Mouse (Mus musculus) heart, postnatal 10 days (tissue): ENCODE results near the gene Tbc1d23. TPM values are rescaled to one million over a fixed set of nuclear protein-coding genes. Genes with fewer than 3 reads are reported as not detected.
"Not testable (repeated sequence)": the region's sequence is repeated elsewhere in the genome, so short reads cannot be mapped to it uniquely, and the experiment has no call there.

Source experiments
- DNase-seq, 2 experiments: peaks; one replicate each; pipeline ENCODE4 v3.0.0; 2021
- intact Hi-C: fragments of 180-260 bp; cut with DNase I; formaldehyde crosslinking; loops from one replicate; pipeline ENCODE4 v1.15.1; 2025
- total RNA-seq, 2 experiments: library from RNA; stranded (reverse); gene quantifications; 2 replicates each; pipeline ENCODE4 v1.2.3; 2021

The Tbc1d23 gene
- 10 to 100 TPM; 31.6 to 35.2 TPM for total RNA-seq

DNA sequence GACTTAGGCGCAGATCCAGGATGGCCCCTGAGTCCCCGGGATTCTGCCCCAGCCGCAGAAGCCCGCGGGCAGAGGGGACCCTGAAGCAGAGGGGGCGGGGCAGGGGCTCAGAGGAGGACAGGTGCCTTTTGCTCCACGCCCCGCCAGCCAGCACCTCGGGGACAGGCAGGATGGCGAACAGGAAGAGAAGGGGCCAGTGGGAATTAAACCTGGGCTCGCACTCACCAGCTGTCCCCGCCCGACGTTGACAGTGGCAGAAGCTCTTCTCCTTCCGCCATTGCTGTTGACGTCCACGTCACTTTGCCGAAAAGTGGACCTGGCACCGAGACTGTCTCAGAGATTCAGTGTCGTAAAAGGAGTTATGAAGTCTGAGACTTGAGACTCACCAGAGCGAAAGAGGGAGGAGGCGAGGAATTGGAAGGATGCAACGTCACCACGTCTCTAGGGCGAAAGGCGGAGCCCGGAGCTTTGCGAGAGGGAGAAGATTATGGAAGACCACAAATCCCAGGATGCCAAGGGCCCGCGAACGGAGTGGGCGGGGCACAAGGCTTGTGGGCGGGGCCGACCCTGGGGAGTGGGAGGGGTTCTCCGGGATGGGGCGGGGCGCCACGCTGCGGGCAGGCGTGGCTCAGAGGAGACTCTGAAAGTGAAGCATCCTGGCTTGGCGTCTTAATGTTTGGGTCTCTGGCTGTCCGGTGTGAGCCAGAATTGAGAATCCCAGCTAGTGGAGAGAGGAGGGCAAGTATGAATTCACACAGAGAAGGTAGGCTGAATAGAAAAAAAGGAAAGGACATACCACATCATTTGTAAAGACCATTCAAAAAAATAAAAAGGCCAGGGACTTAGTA, at the start of gene Tbc1d23:
Gene Tbc1d23 (minus strand): TSS at position 416 of the 848 bp plus-strand sequence.
- intact Hi-C loops: no loop called here
- peak; percentile 96 to 97 for DNase-seq

DNA sequence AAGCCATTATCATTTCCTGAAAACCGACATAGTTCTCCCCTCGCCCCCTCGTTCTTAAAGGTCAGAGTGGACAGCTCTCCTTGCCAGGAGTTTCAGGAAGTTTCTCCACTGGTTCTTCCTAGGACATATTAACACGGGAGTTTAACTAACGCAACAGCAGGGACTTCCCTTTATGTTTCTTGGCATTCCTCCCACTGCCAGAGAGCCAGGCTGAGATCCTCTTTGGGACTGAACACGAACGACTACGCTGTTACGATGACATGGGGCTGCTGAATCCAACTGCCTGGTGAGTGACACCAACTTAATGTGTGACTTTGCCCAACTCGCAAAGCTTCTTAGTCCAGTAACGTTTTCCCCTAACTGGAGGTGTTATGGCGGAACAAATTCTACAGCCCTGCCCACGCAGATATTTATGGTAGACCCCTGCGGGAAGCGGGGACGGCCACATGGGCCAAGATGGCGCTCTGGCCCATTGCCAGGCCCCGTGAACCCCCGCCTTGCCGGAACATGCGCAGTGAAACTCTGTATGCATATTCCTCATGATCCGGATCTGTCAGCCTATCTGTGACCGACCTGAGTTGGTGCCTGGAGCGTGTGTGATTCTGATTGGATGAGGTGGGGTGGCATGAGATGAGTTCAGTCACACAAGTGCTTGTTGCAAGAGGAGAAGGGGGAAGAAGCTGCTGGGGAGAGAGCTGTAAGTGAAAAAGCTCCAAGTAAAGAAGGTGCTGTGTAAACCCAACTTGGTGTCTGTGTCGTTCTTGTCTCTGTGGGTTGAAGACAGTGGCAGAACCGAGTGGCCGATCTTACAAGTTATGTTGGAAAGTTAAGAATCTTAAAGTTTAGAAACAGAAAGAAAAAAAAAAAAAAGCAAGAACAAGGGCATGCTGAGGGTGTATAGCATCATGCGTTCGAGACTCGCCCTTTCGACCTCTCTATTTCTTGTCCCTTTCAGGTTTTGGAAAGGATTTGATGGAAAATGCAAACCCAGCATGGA, 49.2 kb upstream of the Tbc1d23 start:
- peak in 1 of 2 experiments; percentile 20 for DNase-seq
- intact Hi-C loops: no loop called here

DNA sequence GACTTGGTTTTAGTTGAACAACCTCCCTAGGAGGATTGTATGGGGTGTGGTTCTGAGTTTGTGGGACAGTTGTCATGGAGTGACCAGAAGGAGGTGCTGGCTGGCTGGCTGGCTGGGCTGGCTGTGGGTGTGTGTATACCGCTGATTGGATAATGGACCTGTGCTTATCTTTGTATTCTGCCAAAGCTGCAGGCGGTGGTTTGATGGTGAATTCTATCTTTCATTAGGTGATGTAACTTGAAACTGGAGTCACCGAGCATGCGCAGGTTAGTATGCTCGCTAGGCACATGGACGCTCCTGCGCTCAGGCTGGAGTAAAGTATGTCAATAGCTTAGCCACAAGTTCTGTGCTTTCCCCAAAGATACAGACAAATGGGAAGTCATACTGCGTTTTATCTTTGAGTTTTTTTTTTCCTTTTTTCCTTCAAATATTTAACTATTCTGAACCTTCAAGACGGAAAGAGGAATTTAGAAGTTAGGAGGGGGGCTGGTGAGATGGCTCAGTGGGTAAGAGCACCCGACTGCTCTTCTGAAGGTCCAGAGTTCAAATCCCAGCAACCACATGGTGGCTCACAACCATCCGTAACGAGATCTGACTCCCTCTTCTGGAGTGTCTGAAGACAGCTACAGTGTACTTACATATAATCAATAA, 47.8 kb upstream of the Tbc1d23 start:
- no peak for DNase-seq
- intact Hi-C loops: no loop called here

DNA sequence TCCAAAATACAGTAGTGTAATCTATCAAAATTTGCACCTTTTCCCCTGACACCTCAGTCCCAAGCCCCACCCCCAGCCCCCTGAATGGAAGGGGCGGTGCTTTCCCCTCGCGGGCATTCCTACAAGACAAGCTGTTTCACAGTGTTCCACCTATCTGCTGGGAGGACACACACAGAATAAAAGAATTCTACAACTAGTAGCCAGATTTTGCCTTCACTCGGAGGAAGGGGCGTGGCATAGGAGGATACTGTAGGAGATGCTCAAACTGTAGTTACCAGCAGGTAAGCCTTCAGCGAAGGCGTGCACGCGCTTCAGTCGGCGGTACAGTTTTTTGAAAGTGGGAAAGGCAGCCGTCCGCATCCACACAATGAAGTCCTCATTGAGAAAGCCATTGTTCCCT, 38.4 kb upstream of the Tbc1d23 start:
- intact Hi-C loops: no loop called here

DNA sequence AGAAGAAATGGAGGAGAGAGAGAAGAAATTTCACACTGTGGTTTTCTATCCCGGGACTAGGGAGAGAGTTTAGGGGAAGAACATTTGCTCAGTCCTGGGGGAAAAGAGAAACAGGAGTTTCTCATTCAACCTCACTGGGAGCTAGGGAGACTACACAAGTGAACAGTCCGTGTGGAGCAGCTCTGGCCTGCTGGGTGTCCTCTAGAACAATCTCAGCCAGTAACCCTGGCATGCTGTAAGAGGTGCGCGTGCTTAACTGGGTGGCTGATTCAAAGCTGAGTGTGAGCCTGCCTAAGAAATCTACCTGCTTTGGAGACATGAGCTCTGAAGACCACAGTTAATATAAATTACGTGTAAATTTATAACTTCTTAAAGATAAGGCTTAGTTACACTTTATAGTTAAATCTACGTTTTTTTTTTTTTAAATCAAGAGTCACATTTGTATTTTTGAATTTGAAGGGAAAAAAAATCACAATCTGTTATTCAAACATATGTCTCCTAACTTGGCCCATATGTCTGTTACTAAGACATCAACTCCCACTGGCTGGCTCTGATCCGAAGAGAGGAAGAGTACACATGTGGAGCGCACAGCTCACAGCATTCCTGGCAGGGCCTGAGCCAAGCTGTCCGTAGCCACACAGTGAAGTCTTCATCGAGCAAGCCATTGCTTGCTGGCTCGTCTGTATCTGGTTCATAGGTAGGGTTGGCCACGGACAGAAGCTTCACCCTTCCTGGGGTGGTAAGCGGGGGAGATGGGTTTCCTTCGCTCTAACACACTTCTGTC, 36.9 kb upstream of the Tbc1d23 start:
- intact Hi-C loops: no loop called here

More for the DNA sequence above, 38.4 kb upstream of the Tbc1d23 start:
- no peak for DNase-seq

DNA sequence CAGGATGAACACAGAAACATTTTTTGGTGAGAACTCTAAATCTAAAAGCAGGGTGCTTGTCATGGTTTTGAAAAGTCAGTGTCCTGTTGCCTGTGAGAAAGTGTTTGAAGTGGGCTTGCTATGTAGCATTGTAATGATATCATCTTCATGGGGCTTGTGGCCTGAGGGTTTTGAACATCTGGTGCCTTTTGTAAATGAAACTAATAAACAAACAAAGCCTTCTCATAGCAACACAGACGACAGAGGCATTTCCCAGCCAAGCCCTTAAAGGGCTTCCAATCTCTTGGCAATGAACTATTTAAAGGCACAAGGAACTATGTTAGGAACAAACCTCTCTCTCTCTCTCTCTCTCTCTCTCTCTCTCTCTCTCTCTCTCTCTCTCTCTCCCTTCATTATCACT, 35.8 kb upstream of the Tbc1d23 start:
- DNase-seq: peak; percentile 79 to 82
- intact Hi-C loops: no loop called here

More for the DNA sequence above, 36.9 kb upstream of the Tbc1d23 start:
- peak; percentile 23 to 25 for DNase-seq

DNA sequence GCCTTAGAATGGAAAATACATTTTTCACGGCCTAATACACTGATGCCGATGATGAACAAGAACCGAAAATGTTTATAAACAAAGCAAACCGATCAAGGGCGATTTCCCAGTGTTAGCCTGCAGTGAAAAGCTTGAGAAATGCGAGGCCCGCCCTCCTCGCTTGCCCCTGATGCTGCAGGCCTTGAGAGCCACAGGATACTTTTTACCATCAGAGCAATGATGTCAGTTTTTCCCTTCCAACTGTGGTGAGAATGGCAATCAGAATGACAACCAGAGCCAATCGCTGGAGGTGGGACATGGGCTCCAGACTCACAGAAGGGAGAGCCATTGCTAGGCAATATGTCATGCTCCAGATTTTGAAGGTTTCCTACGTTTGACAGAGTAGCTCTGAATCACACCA, 28.8 kb upstream of the Tbc1d23 start:
- intact Hi-C loops: no loop called here
- DNase-seq: no peak

DNA sequence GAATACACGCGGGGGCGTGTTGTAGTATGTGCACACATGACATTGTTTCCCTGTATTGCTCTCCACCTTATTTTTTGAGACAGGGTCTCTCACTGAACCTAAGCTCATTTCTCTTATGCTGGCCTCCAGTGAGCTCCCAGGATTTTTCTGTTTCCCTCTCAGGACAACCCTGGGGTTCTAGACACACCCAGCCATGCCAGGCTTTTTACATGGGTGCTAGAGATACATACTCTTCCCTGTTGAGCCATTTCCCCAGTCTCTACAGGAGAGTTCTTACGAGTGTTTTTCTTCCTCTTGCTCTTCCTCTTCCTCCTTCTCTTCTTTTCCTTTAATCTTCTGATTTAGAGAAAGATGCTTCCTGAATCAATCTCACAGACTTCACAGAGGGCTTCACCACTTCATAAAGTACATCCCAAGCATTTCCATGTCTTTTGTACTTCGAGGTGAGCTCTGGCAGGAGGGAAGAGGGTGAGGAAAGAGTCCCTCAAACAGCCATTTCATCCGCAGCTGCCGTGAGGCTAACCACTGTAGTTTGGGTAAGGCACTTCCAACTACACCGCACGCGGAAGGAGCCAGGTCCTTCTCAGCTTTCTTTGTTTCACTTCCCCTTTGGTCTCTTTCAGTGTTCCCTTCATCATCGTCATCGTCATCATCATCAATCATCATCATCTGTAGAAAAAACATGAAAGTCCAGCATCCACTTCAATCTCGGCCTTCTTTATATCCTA, 28.2 kb upstream of the Tbc1d23 start:
- DNase-seq: no peak
- intact Hi-C loops: no loop called here

DNA sequence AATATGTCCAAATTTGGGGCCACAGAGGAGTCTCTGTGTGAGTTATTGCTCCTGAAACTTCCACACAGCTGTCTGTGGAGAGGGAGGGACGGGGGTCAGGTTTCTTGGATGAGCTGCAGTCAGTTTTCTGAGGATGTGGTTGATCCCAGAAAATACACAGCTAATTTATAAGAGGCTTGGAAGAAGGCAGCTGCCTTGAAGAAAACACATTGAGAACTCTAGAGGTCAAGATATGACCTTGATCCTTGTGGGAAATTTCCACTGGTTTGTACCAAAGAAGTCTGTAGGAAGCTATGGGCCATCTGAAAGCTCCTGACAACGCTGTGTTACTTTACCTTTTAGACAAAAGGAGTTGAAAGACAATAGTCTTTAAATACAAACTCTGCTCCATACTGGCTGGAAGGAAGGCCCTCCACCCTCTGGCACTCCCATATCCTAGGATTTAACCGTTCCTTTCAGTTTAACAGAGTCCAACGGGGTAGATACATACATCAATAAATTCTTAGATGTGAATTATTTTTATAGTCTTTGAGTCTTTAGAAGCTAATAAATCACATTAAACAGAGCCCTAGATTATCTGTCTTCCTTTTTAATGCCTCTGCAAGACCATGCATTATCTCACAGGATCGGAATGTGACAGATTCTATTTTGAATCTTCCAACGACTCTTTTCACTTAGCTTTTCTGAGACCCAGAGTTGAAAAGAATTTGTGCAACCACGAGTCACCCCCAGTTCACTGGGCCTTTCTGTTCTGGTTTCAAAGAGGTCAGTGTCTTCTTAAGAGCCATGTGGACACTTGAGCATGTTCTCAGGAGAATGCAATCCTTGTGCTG, 20.5 kb upstream of the Tbc1d23 start:
- DNase-seq: no peak
- intact Hi-C loops: no loop called here

DNA sequence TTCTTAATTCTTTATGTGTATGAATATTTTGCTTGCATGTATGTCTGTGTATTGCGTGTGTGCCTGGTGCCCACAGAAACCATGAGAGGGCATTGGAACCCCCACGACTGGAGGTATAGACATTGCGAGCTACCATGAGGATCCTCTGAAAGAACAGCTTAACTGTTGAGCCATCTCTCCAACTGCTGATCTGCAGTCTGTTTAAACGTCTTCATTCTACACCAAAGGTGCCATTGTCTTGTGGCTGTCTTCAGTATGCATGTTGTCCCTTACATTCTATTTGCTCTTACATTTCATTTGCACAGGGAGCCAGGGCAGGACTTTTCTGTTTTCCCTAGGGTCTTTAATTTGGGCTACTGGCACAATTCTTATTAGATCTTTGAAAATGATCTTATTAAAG, 19.7 kb upstream of the Tbc1d23 start:
- intact Hi-C loops: no loop called here

DNA sequence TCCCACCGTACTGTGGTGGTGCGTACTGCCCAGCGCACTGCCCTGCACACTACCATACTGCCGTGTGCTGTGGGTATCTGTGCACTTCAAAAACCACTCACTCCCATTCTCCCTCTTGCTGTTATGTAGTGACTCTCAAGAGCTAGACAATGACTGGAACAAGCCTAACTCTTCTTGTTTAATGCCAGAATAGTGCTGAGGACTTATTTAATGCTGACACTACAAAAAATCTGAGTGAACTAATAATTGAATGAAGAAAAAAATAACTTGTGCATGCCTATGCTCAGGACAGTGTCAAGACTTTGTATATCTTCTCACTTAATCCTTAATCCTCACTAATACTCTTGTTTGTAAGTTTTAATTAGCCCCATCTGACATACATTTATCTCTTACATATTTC, 16.2 kb upstream of the Tbc1d23 start:
- intact Hi-C loops: no loop called here
- DNase-seq: no peak

More for the DNA sequence above, 19.7 kb upstream of the Tbc1d23 start:
- DNase-seq: no peak

DNA sequence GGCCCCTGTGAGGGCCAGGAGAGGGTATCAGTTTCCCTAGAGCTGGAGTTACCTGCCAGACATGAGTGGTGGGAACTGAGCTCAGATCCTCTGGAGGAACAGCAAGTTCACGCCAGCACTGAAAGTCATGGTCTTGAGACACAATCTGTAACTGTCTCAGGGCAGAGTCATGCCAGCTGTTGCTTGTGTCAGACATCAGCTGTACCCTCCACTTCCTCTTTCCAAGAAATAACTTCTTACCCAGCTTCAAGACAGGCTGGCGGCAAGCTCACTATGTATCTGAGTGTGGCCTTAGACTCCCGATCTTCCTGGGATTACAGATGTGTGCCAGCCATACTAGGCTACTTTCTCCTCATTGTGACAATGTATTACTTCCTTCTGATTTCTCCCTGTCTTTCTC, 15.3 kb upstream of the Tbc1d23 start:
- intact Hi-C loops: no loop called here
- DNase-seq: no peak

DNA sequence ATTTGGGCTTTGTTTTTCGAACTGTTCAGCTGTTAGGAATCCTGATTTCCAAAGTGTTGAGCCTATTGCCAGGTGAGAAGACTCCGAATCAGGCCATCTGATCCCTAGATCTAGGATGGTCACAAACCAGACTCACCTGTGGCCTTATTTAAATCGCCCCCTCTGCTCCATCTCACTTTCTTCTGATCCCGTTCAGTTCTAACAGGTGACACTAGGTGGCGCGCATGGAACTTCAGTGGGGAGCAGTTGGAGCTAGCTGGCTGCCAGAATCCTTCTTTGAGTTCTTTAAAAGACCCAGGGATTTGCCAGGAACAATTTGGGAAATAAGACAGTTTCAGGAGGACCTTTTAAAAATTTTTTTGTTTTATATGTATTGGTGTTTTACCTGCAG, 12.5 kb upstream of the Tbc1d23 start:
- intact Hi-C loops: loop anchor here (1.0 to 5.0 kb wide), 3 partner anchors 154 to 353 kb away; no protein-coding TSS in a partner anchor
- peak; percentile 89 to 94 for DNase-seq

DNA sequence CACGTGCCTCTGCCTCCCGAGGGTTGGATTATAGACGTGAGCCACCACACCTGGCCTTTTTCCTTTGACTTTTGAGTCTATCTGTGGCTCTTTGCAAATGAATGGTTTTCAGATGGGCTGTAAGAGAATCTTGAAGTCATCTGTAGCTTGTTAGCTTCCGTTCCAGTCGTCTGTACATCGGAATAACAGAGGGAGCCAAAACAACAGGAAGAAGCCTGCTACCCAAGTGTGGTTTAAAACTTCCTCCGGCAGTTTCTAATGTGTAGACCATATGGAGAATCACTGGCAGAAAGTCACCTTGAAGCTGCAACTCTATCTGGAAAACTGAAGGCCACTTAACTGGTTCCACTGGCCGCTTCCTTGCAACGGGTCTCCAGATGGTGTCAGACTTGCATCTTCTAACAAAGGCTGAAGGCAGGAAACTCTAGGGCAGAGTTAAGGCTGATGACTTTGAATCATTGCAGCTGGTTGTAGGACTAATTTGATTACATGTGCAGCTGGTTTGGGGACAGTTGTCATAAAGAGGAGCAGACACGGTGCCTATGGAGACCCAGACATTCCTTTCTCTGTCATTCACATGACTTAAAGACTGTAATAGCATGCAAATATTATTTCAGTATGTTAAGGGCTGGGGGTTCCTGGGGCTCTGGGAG, 12.0 kb upstream of the Tbc1d23 start:
- intact Hi-C loops: loop anchor here (5.0 kb wide), 2 partner anchors 334 to 354 kb away; no protein-coding TSS in a partner anchor
- DNase-seq: peak; percentile 52 to 71

DNA sequence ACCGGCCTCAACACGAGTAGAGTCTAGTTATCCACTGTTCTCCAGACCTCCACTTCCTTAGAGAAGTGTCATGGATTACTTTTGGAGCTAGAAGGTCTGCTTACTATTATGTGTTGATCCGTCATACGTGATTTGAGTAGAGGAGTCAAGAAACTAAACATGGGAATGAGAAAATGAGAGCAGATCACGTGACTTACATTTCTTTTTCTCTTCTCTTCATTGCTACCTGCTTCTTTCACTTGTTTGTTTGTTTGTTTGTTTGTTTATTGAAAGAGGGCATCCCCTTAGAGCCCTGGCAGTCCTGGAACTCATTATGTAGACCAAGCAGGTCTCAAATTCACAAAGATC, 11.5 kb upstream of the Tbc1d23 start:
- intact Hi-C loops: loop anchor here (5.0 kb wide), 2 partner anchors 334 to 354 kb away; no protein-coding TSS in a partner anchor
- no peak for DNase-seq

DNA sequence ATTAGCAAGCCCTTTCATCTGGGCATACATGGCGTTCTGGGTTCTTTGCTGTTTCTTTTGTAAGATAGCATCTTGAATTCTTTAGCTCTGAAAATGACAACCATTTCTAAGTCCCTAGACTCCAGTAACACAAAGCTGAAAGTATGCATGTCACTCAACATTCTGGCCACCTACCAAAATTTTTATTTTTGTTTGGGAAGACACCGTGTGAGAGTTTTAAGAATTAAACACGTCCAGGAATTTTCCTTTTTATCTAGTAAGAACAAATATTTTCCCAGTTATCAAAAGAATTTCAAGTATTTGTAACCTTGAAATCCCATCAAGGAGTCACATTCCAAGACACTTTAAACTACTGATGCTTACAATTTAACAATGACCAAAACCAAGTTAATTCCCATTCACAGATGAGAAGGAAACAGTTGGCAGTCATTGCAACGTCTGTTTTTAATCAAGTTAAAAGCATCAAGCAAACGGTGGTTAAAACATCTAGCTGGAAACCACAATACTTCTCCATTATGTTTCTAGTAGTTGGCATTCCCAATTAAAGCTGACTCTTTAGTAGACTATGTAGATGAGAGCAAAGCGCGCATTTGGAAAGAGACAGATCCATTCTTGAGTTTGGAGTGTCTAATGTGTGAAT, 4.7 kb upstream of the Tbc1d23 start:
- no peak for DNase-seq
- intact Hi-C loops: no loop called here

DNA sequence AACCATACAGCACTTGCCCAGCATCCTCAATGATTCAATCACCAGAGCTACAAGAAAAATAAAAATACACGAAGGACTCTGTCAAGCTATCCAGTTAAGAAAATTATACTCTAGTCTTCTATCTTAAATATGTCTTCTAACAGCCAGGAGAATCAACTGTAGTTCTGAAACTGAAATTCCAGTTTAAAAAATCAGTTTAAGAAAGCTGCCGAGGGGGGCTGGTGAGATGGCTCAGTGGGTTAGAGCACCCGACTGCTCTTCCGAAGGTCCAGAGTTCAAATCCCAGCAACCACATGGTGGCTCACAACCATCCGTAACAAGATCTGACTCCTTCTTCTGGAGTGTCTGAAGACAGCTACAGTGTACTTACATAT, 620 bp upstream of the Tbc1d23 start:
- DNase-seq, intact Hi-C loops: not testable (repeated sequence)
